8 mouse cellular contexts compared by ENCODE assay signal in genomic region chr7:141755831-141756230, GRCm38 (mm10). TPM values are rescaled to one million over a fixed set of nuclear protein-coding genes. Genes with fewer than 3 reads are reported as not detected.
DNase-seq lines count a peak whose midpoint lies in the region; ATAC-seq and TF ChIP-seq lines count a peak whose summit lies in the region.

No protein-coding gene starts in this region.

- H3K27ac ChIP-seq in heart, postnatal 0 days (ENCODE audit: low read depth), result no peak overlapping the region
- no peak overlapping the region for H3K27ac ChIP-seq in heart, embryonic 11.5 days (ENCODE audit: low read depth, low read length)
- no peak overlapping the region for H3K27ac ChIP-seq in kidney, adult 2 months (ENCODE audit: insufficient read depth, low read depth, low read length)
- no peak overlapping the region for H3K27ac ChIP-seq in limb, embryonic 10.5 days
- no peak overlapping the region for H3K27ac ChIP-seq in neural tube, embryonic 11.5 days (ENCODE audit: low read depth, low read length)

- 53% methylated on average over 4 of the region's 4 CpGs for WGBS in heart, postnatal 0 days
- 54% methylated on average over 4 of the region's 4 CpGs for WGBS in heart, embryonic 11.5 days (ENCODE audit: insufficient replicate concordance)
- 41% methylated on average over 4 of the region's 4 CpGs for WGBS in kidney, adult 2 months
- 55% methylated on average over 4 of the region's 4 CpGs for WGBS in limb, embryonic 10.5 days
- 50% methylated on average over 4 of the region's 4 CpGs for WGBS in neural tube, embryonic 11.5 days

- H3K4me2 ChIP-seq in heart, postnatal 0 days (ENCODE audit: low read depth, low read length), result no peak overlapping the region
- H3K4me2 ChIP-seq in heart, embryonic 11.5 days, result no peak overlapping the region
- no peak overlapping the region for H3K4me2 ChIP-seq in neural tube, embryonic 11.5 days (ENCODE audit: low read depth)

- no peak overlapping the region for H3K9ac ChIP-seq in heart, postnatal 0 days (replicated peaks; ENCODE audit: low read depth, low read length)
- no peak overlapping the region for H3K9ac ChIP-seq in heart, embryonic 11.5 days (ENCODE audit: low read depth, low read length)
- H3K9ac ChIP-seq in neural tube, embryonic 11.5 days (ENCODE audit: low read length), result no peak overlapping the region

- peak; percentile 62 for DNase-seq in heart, postnatal 0 days (ENCODE audit: low spot score)
- DNase-seq in adrenal gland, adult 8-10 months, result peak; percentile 49
- DNase-seq in embryo, embryonic 9.5 days (ENCODE audit: extremely low spot score), result peak; percentile 69
- DNase-seq in kidney, adult 2 months, result peak; percentile 64
- DNase-seq in limb, embryonic 10.5 days (ENCODE audit: low spot score), result peak; percentile 61
- DNase-seq in neural tube, embryonic 11.5 days (ENCODE audit: low spot score), result peak; percentile 67
- DNase-seq in testis, postnatal 10 days (ENCODE audit: low spot score), result peak; percentile 80

- TF ChIP-seq POLR2A in kidney, adult 2 months (IDR thresholded peaks at IDR 0.05; ENCODE audit: low read depth, low read length), result no peak

- H3K27me3 ChIP-seq in heart, postnatal 0 days (ENCODE audit: control insufficient read depth, insufficient read depth, low read length), result no peaks in the 10 kb centered on the region; the same call in 1 of the 2 replicates
- H3K27me3 ChIP-seq in heart, embryonic 11.5 days (ENCODE audit: control insufficient read depth, insufficient read depth, low read length), result no peaks in the 10 kb centered on the region; the same call in 1 of the 2 replicates
- no peaks in the 10 kb centered on the region for H3K27me3 ChIP-seq in kidney, adult 2 months (replicated peaks; ENCODE audit: control insufficient read depth, insufficient read depth, low read length)
- H3K27me3 ChIP-seq in limb, embryonic 10.5 days (ENCODE audit: low read depth, poor library complexity, severe bottlenecking), result no peaks in the 10 kb centered on the region
- H3K27me3 ChIP-seq in neural tube, embryonic 11.5 days (ENCODE audit: control insufficient read depth, insufficient read depth, low read length), result no peaks in the 10 kb centered on the region

- H3K4me1 ChIP-seq in heart, postnatal 0 days (ENCODE audit: control insufficient read depth, insufficient read depth), result no peaks in the 10 kb centered on the region
- no peaks in the 10 kb centered on the region for H3K4me1 ChIP-seq in heart, embryonic 11.5 days (ENCODE audit: control insufficient read depth, insufficient read depth, low read length)
- no peaks in the 10 kb centered on the region for H3K4me1 ChIP-seq in kidney, adult 2 months (ENCODE audit: control insufficient read depth, insufficient read depth, low read length)
- H3K4me1 ChIP-seq in limb, embryonic 10.5 days, result no peaks in the 10 kb centered on the region
- no peaks in the 10 kb centered on the region for H3K4me1 ChIP-seq in neural tube, embryonic 11.5 days (ENCODE audit: control insufficient read depth, insufficient read depth, low read length)

- peak; percentile 47; the same call in 1 of the 2 replicates for ATAC-seq in heart, postnatal 0 days (ENCODE audit: insufficient read depth, low read depth)
- ATAC-seq in heart, embryonic 11.5 days (replicated peaks; ENCODE audit: insufficient number of reproducible peaks, low FRiP score, low TSS enrichment), result no peak
- ATAC-seq in neural tube, embryonic 11.5 days (ENCODE audit: insufficient read depth, low FRiP score, low TSS enrichment), result no peak

- TF ChIP-seq EP300 in heart, postnatal 0 days (IDR thresholded peaks at IDR 0.05; ENCODE audit: low read depth), result no peak

- H3K9me3 ChIP-seq in heart, postnatal 0 days (replicated peaks; ENCODE audit: control insufficient read depth, low read length), result no peaks in the 10 kb centered on the region
- H3K9me3 ChIP-seq in heart, embryonic 11.5 days (replicated peaks; ENCODE audit: control insufficient read depth, low read length), result no peaks in the 10 kb centered on the region
- H3K9me3 ChIP-seq in limb, embryonic 10.5 days (replicated peaks), result no peaks in the 10 kb centered on the region
- no peaks in the 10 kb centered on the region for H3K9me3 ChIP-seq in neural tube, embryonic 11.5 days (ENCODE audit: control insufficient read depth, low read length)

- H3K36me3 ChIP-seq in heart, postnatal 0 days (replicated peaks; ENCODE audit: control insufficient read depth, insufficient read depth, low read length), result no peaks in the 10 kb centered on the region
- no peaks in the 10 kb centered on the region for H3K36me3 ChIP-seq in heart, embryonic 11.5 days (ENCODE audit: control insufficient read depth, insufficient read depth, low read length)
- H3K36me3 ChIP-seq in kidney, adult 2 months (ENCODE audit: control insufficient read depth, insufficient read depth, low read length), result no peaks in the 10 kb centered on the region
- H3K36me3 ChIP-seq in limb, embryonic 10.5 days, result no peaks in the 10 kb centered on the region
- no peaks in the 10 kb centered on the region for H3K36me3 ChIP-seq in neural tube, embryonic 11.5 days (ENCODE audit: control insufficient read depth, insufficient read depth, low read length)

- peak; percentile 88 for TF ChIP-seq CTCF in heart, postnatal 0 days (IDR thresholded peaks at IDR 0.05; ENCODE audit: low read depth)
- peak; percentile 83 for TF ChIP-seq CTCF in kidney, adult 2 months (conservative IDR thresholded peaks at IDR 0.05; ENCODE audit: insufficient read depth, insufficient read length, low read depth, low read length)

- H3K4me3 ChIP-seq in heart, postnatal 0 days (ENCODE audit: low read depth, low read length), result no peak overlapping the region
- H3K4me3 ChIP-seq in heart, embryonic 11.5 days (ENCODE audit: low read depth, low read length), result no peak overlapping the region
- no peak overlapping the region for H3K4me3 ChIP-seq in kidney, adult 2 months (ENCODE audit: insufficient read depth, low read depth, low read length)
- no peak overlapping the region for H3K4me3 ChIP-seq in limb, embryonic 10.5 days
- H3K4me3 ChIP-seq in neural tube, embryonic 11.5 days (ENCODE audit: low read depth, low read length), result no peak overlapping the region

RNA-seq across cellular contexts. Expression of gene Muc5ac, which starts 32.9 kb away (rescaled TPM):
- total RNA-seq in heart, postnatal 0 days (2014; rRNA removed; ENCODE audit: low replicate concordance), result 0.04 TPM in 1 of 2 replicates, not detected in the other
- polyA plus RNA-seq in heart, postnatal 0 days (2015; fragmentation: Nextera tagmentation; extraction: Ambion mirVana), result 0.01 TPM in 1 of 2 replicates, not detected in the other
- polyA plus RNA-seq in heart, embryonic 11.5 days (2014; fragmentation: Nextera tagmentation; extraction: Ambion mirVana), result not detected in 2 replicates
- not detected for total RNA-seq in adrenal gland, adult 8-10 months (2022)
- polyA plus RNA-seq in kidney, adult 2 months (2012; rRNA removed), result 0.02 TPM in 1 of 2 replicates, not detected in the other
- not detected in 2 replicates for polyA plus RNA-seq in limb, embryonic 10.5 days (2016; fragmentation: Nextera tagmentation; extraction: Ambion mirVana)
- not detected in 2 replicates for polyA plus RNA-seq in neural tube, embryonic 11.5 days (2014; fragmentation: Nextera tagmentation; extraction: Ambion mirVana)
